Mouse (Mus musculus): ENCODE data around the gene Chn2.
"Not testable (repeated sequence)": the region's sequence is repeated elsewhere in the genome, so short reads cannot be mapped to it uniquely, and the experiment has no call there.

Gene Chn2

DNA sequence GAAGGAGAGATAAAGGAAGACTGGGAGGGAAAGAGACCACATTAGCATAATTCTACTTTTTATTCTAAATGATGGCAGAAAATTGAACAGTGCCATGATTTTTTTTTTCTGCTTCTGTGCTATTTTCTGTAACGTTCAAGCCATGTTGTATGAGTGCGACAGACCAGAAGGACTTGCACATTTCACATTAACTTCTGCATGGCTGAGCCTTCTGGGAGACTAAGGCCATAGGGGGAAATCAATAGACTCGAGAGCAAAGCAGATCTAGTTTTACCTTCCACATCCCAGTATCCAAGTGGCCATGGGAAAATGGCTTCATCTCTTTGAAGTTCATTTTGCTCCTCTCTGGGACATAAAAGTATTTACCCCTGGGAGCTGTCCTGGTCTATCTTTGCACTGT is 121.9 kb downstream of the Chn2 start:
- no peak for DNase-seq

DNA sequence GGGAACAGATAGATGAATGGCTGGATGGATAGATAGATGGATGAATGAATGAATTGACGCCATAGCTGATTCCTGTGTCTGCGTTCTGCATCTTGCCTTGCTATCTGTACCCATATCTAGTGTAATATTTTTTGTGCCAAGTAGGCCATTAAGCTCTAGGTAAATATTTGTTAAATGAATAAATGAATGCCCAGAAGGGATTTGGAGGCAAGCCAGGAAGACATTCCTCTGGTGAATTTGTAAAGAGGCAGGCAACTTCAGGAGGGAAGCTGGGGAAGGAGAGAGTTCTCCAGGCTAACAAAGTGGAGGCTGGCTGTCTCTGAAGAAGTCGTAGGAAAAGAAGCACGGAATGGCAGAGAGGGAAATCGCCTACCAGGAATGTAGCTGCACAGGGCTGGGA is 123.0 kb downstream of the Chn2 start:
- peak; percentile 55 to 83 for DNase-seq

DNA sequence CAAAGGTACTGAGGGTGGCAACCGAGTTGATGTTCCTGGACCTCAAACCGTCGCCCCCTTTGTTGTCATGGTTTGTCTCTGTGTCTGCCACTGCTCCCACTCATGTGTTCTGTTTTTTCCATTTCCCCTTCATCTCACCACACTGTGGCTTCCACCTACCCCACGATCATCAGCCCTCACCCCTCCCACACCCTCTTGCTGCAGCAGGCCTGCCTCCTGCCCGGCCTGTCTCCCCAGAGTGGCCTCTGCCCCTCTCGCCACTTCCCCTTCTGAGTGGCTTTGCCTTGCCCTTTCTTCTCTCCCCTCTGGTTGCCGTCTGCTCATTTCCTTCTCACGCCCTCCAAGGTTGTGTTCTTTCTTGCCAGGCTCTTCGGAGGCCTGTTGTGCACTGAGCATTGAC is 123.4 kb downstream of the Chn2 start:
- DNase-seq, result peak; percentile 14 to 62

DNA sequence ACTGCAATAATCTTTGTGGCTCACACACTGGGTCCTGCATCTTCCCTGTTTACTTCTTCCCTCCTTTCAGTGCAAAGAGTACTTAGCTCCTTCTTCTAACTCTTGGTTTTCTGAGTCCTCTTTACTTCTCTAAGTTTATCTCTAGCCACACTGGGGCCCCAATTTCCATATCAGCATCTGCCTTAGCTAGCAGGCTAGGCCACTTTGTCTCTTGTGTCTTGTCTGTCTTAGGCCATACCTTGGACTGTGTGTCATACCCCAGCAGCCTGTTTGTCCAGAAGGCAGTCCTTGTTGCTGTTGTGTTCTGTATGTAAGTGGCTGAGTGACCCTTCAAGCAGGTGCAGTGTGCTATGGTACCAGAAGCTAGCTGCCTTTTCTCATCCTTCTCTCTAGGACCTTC is 124.3 kb downstream of the Chn2 start:
- DNase-seq, result no peak

DNA sequence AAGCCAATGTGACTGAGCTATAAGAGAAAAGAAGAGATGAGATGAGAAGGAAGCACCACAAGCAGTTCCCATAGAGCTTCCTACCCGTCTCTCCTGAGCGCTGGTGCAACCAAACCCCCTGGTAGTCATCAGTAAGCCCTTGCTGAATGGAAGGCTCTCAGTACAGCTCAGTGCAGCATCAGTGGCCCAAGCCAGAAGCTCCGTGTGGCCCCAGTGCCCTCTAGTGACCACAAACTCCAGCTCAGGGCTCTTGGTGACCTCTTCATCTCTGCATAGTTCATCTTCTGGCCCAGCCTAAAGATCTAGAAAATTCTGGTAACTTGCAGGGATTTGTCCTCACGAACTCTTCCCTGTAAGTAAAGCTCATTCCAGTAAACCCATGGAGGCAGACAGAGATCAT is 125.4 kb downstream of the Chn2 start:
- peak; percentile 75 to 77 for DNase-seq

DNA sequence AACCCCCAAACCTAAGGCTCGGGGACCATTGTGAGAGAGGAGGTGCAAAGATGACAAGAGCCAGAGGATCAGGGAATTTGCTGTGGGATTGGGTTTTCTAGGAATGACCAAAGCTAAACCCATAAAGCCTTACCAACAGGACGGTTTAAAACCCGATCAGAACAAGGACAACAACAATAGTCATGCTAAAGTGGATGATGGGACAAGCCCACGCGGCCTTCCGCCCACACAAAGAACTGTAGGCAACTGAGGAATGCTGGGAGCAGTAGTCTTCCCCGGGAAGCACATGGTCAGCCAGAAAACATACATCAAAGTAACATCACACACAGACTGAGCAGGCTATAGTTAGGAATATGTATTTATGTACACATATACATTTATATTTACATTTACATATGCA is 125.9 kb downstream of the Chn2 start:
- DNase-seq, result no peak

DNA sequence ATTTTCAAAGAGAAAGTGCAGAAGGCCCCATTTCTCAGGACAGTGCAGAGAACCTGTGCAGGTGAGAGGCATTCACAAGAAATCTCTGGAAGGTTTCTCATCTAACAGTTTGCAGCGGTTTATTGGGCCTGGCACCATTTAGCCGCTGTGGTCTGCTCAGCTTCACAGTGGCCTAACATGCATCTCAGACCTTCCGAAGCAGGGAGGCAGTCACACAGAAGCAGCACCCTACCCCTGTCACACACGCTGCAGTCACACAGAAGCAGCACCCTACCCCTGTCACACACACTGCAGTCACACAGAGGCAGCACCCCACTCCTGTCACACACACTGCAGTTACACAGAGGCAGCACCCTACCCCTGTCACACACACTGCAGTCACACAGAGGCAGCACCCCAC is 126.5 kb downstream of the Chn2 start:
- no peak for DNase-seq

DNA sequence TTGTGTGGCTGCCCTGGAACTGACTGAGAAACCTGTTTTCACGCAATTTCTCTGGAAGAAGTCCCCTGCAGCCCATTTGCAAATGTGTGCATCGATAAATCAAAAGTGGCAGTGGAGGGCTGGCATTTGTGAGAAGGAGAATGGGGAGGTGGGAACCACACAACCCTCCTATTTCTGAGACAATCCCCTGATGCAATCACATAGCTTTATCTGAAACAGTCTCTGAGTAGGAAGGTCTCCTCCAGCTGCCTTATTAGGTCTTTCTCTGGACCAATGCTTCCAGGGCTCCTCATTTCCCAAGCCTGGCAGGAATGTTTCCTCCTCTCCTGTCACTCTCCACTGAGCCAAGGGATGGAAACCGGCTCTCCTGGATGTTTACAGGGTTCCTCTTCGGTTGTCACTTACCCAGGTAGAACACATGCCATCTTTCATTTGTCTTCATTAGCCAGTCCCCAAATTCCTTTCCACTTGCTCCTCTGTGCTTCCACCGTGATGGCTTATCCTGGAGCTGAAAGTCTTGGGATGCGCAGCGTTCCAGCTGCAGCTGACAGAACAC is 127.7 kb downstream of the Chn2 start:
- DNase-seq, result no peak

DNA sequence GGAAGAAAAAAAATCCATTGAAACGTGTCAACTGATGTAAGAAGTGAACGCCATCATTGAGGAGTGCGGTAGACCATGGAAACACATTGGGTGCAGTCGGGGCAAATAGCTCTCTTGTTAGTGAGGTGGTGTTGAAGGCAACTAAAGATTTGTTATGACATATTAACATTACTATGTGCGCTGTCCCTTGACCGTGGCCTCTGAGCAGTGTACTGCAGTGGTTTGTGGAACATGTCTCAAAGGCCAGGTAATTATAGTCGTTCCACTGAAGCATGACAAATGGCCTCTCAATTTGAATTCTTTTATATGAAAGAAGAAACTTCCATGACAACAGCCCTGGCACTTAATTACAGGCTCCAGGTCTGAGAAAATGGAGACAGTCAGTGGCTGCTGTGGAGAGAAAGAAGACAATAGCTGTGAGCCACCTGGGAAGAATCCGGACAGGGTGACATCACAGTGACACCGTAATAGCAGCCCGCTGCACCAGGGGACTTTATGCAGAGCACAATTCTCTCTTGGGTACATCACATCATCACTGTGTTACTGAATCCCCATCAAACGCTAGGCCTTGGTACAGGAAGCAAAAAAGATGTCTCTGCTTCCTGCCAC is 131.0 kb downstream of the Chn2 start:
- peak; percentile 12 to 42 for DNase-seq

DNA sequence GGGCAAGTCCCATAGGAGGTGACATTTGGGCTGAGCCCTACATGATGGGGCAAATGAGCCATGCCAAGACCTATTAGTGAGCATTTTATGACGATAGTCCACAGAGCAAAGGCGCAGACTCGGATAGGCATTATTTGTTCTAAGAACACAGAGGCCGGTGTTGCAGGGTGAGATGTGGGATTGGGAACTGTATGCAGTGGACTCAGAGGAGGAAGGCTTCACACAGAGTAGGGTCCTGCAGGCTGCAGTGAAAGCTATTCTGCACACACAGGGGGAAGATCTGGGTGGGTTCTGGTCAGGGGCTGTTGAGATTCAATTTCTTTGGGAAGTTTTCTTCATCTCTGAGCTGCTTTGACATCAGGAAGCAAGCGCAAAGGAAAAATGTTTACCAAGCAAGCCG is 132.0 kb downstream of the Chn2 start:
- DNase-seq, result no peak

DNA sequence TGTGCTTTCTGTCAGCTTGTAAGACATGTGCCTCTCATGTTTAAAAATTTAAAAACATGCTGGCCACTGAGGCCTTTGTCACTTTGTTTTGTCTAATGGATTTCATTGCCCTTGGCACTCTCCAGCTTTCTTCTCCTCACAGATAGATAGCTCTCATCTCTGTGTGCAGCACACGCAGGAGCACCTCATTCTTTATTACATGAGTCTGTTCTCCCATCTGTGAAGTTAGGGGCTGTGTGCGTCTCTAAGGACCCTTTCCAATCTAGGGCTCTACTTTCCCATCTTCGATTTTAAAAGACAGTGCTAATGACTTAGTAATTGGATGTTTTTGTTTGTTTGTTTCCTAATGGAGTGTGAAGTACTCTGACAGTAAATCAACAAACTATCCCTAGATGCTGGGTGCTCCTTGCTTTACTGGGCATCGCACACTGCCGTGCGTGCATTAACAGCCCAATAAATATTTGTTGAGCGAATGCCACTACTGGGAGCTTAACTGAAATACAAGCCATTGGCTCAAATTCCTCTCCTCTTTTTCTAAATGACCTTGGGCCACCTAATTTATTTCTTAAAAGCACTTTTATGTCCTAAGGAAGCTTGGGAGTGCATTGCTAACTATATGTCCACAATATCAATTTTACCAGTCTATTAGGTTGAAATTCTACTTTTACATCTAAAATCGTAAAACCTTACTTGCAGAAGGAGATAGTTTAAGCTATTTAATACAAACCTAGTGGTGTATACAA is 136.3 kb downstream of the Chn2 start:
- no peak for DNase-seq

DNA sequence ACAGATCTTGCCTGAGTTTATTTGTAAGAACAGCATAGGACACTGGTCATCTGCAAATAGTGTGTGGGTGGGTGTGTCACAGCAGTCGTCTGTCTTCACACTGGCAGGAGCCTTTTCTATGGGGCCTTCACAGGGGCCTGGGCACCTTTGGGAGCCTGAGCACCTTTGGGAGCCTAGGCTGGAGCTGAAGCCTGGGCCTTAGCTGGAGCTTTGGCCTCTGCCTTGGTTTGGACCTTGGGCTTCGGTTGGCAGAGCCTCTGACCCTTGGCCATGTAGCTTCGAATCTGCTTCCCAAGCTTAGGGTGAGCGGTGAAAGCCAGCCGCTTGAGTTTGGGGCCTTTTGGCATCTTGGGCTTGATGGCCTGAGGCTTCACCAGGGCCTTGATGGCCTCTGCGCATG is 137.7 kb downstream of the Chn2 start:
- DNase-seq, result not testable (repeated sequence)

DNA sequence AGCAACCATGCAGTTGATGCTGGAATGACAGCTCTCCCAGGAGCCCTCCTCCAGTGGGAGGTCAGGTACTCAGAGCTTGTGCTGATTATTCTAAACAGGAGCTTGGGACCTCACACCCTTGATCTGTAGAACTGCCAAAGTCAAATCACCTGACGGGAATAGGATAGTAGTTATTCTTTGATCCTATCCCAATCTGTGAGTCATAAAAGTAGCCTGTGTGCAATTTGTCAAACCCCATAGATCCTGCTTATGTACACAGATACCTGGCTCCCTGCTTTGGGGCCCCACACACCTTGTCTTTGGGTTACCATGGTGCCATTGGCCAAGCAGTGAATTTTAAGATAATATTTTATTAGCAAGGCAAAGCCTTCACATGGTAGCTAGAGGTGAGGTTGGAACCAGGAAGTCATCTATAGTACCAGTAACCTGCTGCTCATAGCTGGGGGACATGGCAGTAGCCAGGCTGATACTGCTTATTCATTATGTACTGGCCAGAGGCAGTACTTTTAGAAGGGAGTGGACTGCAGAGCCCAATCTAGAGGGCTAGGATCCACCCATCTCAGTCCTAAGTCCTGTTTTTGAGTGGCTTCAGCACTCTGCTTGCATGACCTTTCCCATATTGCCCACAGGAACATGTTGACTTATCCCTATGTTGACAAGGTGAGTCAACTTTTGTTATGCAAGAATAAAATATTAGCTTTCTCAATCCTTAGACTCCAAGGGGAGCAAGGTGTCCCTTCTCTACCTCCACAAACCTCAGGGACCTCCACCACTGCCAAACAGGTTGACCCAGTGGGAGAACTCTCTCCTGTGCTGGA is 139.9 kb downstream of the Chn2 start:
- DNase-seq, result no peak

DNA sequence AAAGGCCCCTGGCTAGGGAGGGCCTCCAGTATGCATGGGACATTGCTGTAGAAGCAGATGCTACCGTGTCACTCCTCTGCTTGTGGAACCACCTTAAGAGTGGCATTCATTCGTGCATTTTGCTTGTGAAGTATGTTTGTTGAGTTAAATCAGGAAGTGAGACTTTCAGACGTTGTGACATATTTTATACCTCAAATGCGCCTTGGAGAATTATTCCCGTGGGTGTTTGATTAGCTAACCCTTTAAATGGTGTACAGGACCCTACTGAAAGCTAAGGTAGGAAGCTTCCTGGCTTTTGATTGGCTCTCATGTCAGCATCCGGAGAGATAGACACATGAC is 140.5 kb downstream of the Chn2 start:
- no peak for DNase-seq

DNA sequence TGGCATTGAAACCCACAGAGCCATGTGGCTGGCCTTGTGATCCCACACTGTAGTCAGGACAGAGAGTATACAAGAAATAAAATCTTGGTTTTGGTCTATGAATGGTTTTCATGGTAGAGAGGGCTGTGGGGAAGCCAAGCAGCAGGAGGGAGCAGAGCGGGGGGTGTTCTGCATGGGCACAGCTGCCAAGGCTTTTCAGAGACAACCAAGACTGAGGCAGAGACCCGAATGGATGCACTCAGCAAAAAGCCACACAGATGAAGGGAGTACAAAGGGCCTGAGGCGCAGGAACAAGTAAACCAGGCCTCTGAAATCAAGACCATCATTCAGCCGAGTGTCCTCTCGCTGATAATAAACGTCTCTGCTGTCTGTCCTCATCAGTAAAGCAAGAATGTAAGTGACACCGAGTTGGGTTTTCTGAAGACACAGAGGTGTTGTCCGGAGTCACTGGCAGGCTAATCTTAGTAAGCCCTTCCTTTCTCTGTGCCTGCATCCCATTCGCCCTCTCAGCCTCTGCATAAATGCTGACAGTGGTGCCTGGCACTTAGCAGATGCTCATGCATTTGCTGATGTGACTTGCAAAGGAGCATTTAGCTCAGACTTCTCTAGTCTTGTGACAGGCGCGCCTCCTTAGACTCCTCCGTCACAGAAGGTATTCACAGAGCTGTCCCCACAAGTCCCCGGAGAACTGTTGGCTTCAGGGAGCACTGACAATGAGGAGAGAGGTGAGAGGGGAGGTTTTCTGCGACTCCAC is 144.6 kb downstream of the Chn2 start:
- no peak for DNase-seq

DNA sequence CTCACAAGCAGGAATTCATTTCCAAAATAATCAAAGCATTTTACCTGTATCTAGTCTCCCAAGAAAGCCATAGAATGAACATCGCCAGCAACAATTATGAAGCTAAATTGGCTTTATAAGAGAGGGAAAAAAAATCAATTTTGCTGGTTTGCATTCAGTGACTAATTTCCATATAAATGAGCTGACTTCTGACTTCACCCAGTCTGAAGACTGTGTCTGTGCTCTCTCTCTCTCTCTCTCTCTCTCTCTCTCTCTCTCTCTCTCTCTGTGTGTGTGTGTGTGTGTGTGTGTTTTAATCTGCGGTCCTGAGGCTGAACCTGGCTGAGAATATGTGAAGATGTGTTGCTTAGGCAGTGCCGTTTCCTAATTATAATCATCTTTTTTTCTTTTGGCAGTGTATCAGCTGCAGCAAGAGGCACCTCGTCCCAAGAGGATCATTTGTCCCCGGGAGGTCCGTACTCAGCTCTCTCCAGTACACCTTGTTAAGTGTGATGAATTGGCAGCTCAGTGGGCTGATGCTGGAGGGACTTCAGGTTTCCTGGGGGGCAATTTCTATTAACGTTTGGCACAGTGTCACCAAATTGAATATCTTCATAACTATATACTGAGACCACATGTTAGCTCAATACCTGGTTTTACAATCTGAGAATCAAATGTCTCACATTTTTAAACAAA is 154.4 kb downstream of the Chn2 start:
- DNase-seq, result no peak

DNA sequence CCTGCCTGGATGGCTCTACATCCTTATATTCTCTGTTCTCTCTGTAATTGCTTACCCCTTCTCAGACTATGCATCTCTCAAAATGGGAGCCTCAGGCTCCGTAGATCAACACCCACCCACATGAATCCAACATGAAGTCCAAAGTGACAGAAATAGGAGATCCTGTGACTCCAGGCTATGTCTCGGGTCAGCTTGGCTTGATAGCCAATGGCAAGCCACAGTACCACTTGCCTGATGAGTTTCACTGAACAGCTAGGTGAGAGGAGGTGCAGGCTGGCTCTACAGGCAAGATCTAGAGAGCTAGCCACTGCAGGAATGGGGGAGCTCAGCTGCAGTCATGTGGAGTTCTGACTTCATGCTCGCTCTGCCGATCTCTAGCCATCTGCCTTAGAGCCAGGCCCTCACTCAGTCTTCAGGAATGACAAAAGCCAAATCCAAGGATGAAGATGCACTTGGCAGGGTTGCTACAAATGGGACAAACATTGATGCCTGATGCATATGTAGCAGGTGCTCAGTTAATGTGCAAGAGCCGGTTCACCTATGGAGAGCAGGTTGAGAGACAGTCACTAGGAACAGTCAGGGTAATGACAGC is 158.6 kb downstream of the Chn2 start:
- no peak for DNase-seq

DNA sequence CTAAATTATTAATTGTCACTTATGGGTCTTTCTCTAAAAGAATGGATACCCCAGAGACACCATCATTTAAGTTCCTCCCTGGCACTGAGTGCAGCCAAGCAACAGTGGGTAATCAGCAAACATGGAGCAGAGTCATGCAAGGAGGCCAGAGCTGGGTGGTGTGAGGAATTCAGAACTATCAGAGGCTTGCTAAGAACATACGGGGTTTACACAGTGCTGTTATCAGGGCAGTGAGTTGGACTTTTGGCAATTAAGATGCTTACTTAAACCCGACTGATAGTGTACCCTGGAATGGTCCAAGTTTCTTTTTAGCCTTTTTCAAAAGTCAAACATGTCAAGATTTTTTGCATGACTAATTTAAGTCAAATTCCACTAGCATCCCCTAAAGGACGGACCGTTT is 160.2 kb downstream of the Chn2 start:
- no peak for DNase-seq

DNA sequence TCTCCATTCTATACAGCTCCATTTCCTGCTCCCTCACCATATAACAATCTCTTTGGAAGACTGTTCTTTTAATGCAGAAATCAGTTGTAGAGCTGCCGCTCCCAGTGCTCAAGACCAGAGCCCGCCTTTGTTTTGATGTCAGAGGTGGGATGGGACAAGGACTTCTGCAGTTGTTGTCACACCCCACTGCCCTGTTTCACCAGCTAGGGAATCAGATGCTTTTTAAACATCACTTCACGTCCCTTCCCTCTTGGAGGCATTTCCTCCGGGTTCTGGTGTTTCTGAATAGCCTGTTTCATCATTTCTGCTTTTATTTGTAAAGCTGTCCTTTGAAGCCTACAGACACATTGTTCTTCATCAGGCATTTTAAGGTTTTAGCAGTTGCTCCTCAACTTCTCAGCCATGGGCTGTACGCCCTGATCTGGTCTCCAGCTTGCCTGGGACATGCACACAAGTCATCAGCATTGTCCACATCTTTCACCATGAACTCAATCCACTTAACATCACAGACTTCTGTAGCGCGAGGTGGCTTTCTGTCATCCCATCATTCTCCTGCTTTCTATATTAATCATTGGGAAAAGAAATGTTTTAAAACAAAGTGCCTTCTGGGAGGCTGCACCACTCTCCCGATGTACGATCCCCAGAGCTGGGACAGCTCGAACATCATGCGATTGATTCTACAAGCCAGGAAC is 160.8 kb downstream of the Chn2 start:
- no peak for DNase-seq

DNA sequence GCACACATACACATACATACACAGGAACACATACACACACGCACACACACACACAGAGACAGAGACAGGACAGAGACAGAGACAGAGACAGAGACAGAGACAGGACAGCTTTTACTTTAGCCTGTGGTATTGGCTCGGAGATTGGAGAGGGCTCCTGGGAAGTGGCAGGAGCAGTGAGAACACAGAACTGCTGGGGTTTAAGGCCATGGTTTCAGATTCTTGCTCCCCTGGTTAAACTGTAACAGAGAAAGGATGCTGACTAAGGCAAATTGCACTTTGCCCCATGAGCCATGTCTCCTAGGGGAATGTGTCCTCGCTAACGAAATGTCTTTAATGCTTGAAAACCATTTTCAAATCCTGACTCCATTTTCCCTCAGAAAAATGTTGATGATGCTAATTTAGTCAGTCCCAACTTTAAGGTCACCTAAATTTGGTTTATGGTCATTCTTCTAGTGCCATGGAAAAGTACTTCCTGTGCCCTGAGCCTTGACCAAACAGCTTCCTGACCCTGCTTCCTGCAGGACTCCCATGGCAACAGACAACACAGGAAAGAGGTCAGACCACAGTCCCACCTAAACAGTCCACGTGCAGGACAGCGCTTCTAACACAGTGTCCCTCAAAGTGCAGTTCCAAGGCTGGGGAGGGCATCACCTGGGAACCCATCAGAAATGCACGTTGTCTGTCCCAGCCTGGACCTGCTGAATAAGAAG is 163.1 kb downstream of the Chn2 start:
- DNase-seq, result peak; percentile 55 to 81

DNA sequence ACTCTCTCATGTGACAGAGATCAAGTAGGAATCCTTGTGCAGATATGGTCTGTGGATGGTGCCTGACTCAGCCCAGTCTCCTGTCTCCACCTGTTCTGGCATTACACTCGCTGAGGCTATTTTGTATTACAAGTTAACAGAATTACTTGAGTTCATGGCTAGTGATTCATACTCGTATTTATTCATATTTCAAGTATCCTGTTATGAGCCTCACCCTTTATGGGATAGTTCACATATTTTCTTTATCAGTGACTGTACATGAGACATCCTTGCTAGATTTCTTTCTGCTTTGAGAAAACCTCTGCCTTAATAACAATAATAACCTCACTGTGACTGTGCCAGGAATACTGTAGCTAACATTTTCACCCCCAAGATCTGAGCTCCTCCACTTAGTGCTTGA is 164.0 kb downstream of the Chn2 start:
- no peak for DNase-seq

All from kidney, postnatal 25 days (tissue).